Mouse (Mus musculus) erythroblast, embryonic 14.5 days (primary cell): ENCODE results near the gene Mpi. TPM values are rescaled to one million over a fixed set of nuclear protein-coding genes. Genes with fewer than 3 reads are reported as not detected.
A peak's percentile ranks its signal among the peaks of the same experiment; 100 is the strongest.

Source experiments
- H3K27me3 ChIP-seq: 2 replicates; pipeline ENCODE4 v1.6.1; 2012; ENCODE audit warnings: inconsistent platforms; ENCODE audit not compliant: control insufficient read depth
- H3K36me3 ChIP-seq: 2 replicates; pipeline ENCODE4 v1.6.1; 2012; ENCODE audit warnings: mild to moderate bottlenecking, inconsistent platforms; ENCODE audit not compliant: control insufficient read depth
- H3K4me1 ChIP-seq: 2 replicates; pipeline ENCODE4 v1.6.1; 2012; ENCODE audit warnings: inconsistent platforms; ENCODE audit not compliant: control insufficient read depth
- H3K4me3 ChIP-seq: replicated peaks from 2 replicates; pipeline ENCODE3; 2012; ENCODE audit warnings: moderate library complexity, mild to moderate bottlenecking, inconsistent platforms
- H3K9me3 ChIP-seq: 2 replicates; pipeline ENCODE4 v1.6.1; 2012; ENCODE audit warnings: low read length, inconsistent platforms, mixed read lengths; ENCODE audit not compliant: control insufficient read depth
- GATA1 ChIP-seq: IDR thresholded peaks from 2 replicates; pipeline ENCODE4 v1.6.1; 2012; ENCODE audit warnings: low read length, inconsistent platforms, mixed read lengths
- TAL1 ChIP-seq: IDR thresholded peaks from 3 replicates; pipeline ENCODE4 v1.6.1; 2012; ENCODE audit warnings: low read length, inconsistent platforms, mixed read lengths
- polyA plus RNA-seq: library from polyadenylated mRNA; stranded (reverse); fragments of >175 nt; gene quantifications from 2 replicates; pipeline ENCODE4 v1.2.3, GENCODE M21; 2012

Gene Mpi
- polyA plus RNA-seq, 1 experiment = 0.08 TPM

- peaks cover 18% of the 10 kb centered on the region for H3K4me1 ChIP-seq
- H3K27me3 ChIP-seq = peaks cover 9% of the 10 kb centered on the region
Observed at GRCm38 (mm10) chr9:57554753-57555152, 2.2 kb upstream of the Mpi start.

DNA sequence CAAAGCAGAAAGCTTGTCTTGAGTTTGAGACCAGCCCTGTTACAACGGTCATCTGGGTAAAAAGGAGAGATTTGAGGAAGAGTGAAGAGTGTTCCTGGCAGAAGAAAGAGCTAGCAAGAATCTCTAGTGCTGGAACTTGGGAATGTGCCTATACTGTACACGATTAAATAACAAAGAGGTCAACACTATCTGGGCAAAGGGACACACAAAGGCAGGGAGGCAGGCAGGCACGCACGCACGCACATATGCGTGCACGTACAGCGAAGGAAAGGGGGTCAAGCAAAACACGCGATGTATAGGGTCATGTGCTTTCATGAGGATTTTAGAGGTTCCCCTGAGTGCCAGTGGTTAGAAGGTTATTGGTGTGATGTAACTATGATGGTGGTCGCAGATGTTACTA lies 556 bp upstream of the Mpi start:
- Histone ChIP-seq H3K4me3 (no peak overlapping the region), H3K4me1 (peaks cover 27% of the 10 kb centered on the region)

More at GRCm38 (mm10) chr9:57554753-57555152, 2.2 kb upstream of the Mpi start:
- no peak for TF ChIP-seq GATA1
- no peak for TF ChIP-seq TAL1
- no peaks in the 10 kb centered on the region for H3K9me3 ChIP-seq
- H3K36me3 ChIP-seq = peaks cover 4% of the 10 kb centered on the region
- no peak overlapping the region for H3K4me3 ChIP-seq

DNA sequence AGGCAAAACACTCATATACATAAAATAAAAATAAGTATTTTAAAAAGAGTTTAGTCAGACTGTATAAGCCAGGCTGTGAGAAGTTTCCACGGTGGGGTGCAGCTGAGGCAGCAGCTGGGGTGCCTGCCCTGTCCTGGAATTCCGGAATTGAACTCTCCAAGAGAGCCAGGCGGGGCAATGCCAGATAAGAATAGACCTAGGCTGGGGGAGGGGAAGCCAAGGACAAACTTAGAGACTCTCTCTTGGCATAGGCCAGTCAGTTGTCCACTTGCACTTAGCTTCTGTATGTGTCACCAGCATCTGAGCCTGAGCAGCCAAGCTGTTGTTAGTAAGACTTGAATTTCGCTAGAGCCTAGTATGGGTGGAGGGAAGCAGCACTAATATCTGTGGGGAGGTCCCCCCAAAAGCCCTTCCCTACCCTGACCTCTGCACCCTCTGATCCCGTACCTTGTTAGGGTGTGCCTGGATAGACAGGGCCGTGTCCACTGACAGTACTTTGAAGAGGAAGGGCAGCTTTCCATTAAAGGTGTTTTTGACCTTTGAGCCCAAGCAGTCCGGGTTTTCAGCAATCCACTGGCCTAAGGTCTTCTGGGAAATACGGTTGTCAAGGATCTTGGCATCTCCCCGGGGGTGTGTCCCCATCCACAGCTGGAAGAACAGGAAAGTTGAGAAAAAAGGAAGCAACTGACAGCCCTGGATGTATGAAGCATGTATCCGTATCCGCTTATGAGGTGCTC lies 2.3 kb downstream of the Mpi start:
- H3K4me1 ChIP-seq = peaks cover 43% of the 10 kb centered on the region

More for the DNA sequence above, 556 bp upstream of the Mpi start:
- Histone ChIP-seq H3K9me3 (no peaks in the 10 kb centered on the region), H3K36me3 (peaks cover 17% of the 10 kb centered on the region), H3K27me3 (peaks cover 2% of the 10 kb centered on the region; the same call in 1 of the 2 replicates)
- no peak for TF ChIP-seq GATA1
- no peak for TF ChIP-seq TAL1

GRCm38 (mm10) chr9:57549186-57549585 lies 3.4 kb downstream of the Mpi start:
- TF ChIP-seq GATA1 = no peak
- no peak for TF ChIP-seq TAL1
- no peaks in the 10 kb centered on the region for H3K9me3 ChIP-seq
- peaks cover 2% of the 10 kb centered on the region; the same call in 1 of the 2 replicates for H3K27me3 ChIP-seq
- peaks cover 43% of the 10 kb centered on the region for H3K4me1 ChIP-seq
- H3K4me3 ChIP-seq = no peak overlapping the region
- H3K36me3 ChIP-seq = peaks cover 47% of the 10 kb centered on the region

More for the DNA sequence above, 2.3 kb downstream of the Mpi start:
- Histone ChIP-seq H3K9me3 (no peaks in the 10 kb centered on the region), H3K36me3 (peaks cover 36% of the 10 kb centered on the region), H3K27me3 (peaks cover 2% of the 10 kb centered on the region; the same call in 1 of the 2 replicates), H3K4me3 (no peak overlapping the region)
- TF ChIP-seq TAL1 = no peak
- TF ChIP-seq GATA1 = no peak

- Histone ChIP-seq H3K36me3 (peaks cover 59% of the 10 kb centered on the region), H3K4me1 (peaks cover 43% of the 10 kb centered on the region), H3K9me3 (no peaks in the 10 kb centered on the region), H3K4me3 (no peak overlapping the region), H3K27me3 (no peaks in the 10 kb centered on the region)
- TF ChIP-seq GATA1 (no peak), TAL1 (no peak)
Observed at GRCm38 (mm10) chr9:57547869-57548268, 4.7 kb downstream of the Mpi start.

GRCm38 (mm10) chr9:57547287-57547686 lies 5.3 kb downstream of the Mpi start:
- no peak for TF ChIP-seq GATA1
- no peak for TF ChIP-seq TAL1
- H3K27me3 ChIP-seq = no peaks in the 10 kb centered on the region
- peak overlapping the region; percentile 4 for H3K4me3 ChIP-seq
- H3K4me1 ChIP-seq = peaks cover 37% of the 10 kb centered on the region
- no peaks in the 10 kb centered on the region for H3K9me3 ChIP-seq
- H3K36me3 ChIP-seq = peaks cover 65% of the 10 kb centered on the region

DNA sequence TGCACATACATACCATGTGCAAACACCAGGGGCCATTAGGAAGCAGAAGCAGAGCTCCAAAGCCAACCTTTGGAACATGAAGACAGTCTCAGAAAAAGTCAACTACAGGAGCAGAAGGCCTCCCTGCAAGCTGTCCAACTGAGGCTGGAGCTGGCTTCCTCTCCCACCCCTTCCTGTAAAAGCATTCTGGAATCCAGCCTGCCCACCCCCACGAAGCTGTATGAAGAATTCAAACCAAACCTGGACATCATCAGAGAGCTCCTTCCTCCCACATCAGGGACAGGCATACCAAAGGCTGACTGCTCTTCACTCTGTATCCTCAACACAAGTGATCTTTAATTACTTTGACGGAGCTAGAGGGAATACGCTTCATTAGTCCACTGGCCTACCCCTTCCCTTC lies 8.6 kb downstream of the Mpi start:
- Histone ChIP-seq H3K36me3 (peaks cover 87% of the 10 kb centered on the region), H3K4me1 (peaks cover 34% of the 10 kb centered on the region), H3K4me3 (no peak overlapping the region), H3K9me3 (no peaks in the 10 kb centered on the region), H3K27me3 (no peaks in the 10 kb centered on the region)
- TF ChIP-seq TAL1 (no peak), GATA1 (no peak)

DNA sequence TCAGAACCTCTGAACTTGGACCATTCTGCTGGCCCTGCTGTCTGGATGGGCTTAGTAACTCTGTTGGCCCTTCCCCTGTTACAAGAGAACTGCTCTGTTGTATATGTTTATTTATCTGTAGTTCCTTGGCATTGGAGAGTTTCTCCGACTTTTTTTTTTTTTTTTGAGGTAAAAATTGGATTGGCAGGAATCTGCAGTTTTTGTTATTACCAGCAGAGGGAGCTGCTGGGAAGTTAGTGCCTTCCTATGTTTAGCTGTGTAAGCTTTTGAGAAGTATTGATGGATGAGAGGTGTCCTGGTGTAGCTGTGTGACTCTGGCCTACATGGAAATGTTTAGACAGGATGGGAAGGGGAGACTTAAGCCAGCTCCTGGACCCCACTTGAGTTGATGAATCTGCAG lies 11.3 kb downstream of the Mpi start:
- Histone ChIP-seq H3K36me3 (peaks cover 69% of the 10 kb centered on the region), H3K4me1 (peaks cover 35% of the 10 kb centered on the region), H3K27me3 (no peaks in the 10 kb centered on the region), H3K4me3 (no peak overlapping the region), H3K9me3 (no peaks in the 10 kb centered on the region)
- TF ChIP-seq TAL1 = no peak
- TF ChIP-seq GATA1 = no peak

DNA sequence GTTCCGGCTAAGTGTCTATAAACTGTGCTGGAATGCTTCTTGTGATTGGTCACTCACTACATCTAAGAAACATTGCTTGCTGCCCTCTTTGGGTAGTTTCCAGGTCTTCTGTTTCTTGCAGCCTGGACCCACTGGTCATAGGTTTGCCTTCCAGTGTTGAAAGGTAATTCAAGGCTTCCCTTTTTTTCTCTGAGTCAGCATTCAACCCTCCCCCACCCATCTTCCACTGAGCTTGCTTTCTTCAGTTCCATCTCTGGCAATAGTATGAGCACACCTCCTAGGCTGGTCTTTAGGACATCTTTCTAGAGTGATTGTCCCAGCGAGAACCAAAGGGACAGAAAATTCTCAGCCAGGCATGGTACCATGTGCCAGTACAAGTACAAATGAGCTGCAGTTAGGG lies 13.0 kb downstream of the Mpi start:
- Histone ChIP-seq H3K36me3 (peaks cover 66% of the 10 kb centered on the region), H3K27me3 (no peaks in the 10 kb centered on the region), H3K4me3 (no peak overlapping the region), H3K9me3 (no peaks in the 10 kb centered on the region), H3K4me1 (peaks cover 36% of the 10 kb centered on the region)
- no peak for TF ChIP-seq TAL1
- no peak for TF ChIP-seq GATA1

DNA sequence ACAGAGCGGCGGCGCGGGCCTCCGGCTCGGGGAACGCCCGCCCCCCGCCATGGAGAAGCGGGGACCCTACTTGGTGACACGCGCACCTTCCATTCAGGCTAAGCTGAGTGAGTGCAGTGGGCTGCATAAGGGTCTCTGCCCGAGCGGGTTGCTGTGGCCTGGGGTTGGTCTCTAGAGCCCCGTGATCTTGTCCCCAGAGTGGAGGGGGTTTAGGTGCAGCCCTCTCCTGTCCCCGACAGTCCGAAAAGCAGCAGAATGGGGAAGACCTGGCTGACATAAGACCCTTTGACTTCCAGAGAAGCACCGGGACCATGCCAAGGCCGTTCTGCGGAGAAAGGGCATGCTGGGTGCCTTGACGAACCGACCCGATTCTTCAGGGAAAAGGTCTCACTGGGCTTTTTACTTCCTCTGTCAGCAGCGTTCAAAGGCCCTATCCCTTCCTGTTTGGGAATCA lies 14.8 kb downstream of the Mpi start:
- Histone ChIP-seq H3K36me3 (peaks cover 66% of the 10 kb centered on the region), H3K4me3 (peak overlapping the region; percentile 72), H3K9me3 (no peaks in the 10 kb centered on the region), H3K4me1 (peaks cover 36% of the 10 kb centered on the region), H3K27me3 (no peaks in the 10 kb centered on the region)
- TF ChIP-seq TAL1 (no peak), GATA1 (no peak)
